Mouse (Mus musculus): ENCODE data around the gene Prickle1.

Gene Prickle1

DNA sequence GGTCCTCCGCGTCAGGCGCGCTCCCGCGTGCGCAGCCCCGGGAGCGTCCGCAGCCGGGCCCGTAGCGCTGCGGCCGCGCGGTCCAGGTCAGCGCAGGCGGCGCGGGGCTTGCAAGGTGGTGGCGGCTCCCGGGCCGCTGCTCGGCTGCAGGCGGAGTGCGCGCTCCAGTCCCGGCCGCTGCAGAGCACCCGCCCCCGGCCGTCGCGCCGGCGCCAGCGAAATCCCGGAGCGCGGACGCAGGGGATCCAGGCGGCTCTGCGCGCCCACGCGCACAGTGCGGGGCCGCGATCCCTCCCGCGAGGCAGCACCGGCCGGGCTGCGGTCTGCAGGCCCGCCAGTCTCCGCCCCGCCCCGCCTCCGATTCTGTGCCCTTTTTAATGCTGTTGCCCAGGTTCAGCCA, at the start of gene Prickle1:
TSS of gene Prickle1 (minus strand) at position 146 of the 400 bp plus-strand sequence.
- peak; percentile 86 for DNase-seq (ENCODE audit: low spot score)

DNA sequence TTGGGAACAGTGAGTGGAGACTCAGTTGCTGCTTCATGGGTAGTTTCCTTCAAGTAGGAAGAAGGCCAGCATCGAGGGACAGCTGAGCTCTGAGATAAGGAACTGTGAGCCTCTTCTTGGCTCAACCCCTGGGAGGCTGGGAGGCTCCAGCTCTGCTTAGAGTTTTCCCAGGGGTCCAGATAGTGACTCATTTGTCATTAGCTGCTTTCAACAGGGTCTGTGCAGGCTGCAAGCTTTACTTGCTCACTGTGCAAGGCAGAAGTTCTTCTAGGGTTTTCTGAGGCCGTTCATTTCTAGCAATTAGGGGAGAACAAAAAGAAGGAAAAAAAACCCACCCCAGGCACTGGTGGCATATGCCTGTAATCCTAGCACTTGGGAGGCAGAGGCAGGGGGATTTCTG, 44.5 kb upstream of the Prickle1 start:
- no peak for DNase-seq (ENCODE audit: low spot score)

DNA sequence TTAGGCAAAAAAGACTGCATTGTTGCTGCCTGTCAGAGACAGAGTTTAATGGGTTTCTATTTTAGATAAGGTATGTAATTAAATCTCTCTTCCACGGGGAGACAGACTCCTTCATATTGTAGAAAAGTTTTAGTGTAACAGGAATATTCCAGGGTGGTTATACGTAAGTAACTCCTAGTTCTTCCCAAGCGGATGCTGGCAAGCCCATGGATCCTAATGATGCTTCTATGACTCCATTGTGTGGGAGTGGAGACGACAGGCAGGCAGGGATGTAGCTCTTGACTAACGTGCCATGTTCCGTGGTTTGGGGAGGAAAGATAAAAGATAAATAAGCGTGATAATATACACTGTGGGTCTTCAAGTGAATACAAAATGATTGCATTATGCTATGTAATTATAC, 41.3 kb upstream of the Prickle1 start:
- no peak for DNase-seq (ENCODE audit: low spot score)

DNA sequence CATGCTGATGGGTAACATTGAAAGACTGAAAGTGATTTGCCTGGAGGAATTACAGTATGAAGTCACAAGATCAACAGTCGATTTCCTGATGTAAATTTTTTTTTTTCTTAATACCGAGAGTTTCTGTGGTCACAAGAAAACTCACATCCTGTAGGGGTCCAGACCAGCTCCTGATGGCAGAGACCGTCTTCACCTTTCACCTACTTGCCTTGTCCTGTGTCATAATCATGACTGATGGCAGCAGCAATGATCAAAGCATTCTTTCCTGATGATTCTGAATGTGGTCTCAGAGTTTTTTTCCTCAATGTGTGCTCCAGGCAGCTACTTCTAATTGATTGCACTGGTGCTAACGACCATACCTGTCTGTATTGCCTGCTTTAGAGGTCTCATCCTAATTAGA, 39.9 kb upstream of the Prickle1 start:
- DNase-seq (ENCODE audit: low spot score) = no peak

DNA sequence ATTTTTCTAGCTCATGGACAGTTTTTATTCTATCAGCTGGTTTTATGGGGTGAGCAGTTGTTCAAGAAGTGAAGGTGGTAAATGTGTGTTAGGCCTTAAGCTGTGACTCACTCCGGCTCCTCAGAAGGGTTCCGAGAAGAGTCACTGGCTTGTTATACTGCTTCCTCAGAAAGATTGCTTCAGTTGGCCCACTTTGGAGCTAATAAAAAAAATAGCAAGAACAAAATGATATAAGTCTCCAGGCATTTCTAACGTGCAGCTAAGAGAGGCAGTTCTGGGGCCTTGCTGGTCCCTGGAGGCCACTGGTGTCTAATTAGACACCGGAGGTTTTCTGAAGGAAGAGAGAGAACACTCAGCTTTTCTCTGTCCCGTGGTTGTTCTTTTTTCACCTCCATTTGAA, 38.8 kb upstream of the Prickle1 start:
- no peak for DNase-seq (ENCODE audit: low spot score)

DNA sequence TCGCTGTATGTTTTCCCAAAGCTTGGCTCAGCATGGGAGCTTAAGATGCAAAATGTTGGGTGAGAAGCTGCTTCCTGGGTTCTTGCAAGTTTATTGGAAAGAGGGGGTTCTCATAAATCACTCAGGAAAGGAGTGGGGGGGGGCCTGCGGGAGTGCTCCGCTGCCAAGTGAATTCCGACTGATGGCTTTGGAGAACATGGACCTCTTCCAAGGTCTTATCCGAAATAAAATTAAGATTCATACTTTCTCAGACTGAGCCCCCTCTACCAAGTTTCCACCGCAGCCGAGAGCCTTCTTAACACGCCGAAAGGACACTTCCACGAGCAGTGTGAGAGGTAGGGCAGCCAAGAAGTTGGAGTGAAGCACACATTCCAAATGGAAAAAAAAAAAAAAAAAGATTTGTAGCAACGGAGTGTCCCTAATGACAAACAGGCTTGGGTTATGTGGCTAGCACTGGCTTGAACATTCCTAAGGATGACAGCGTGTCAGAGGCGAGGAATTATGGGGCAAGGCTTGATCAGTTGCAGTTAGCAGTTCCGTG, 34.4 kb upstream of the Prickle1 start:
- no peak for DNase-seq (ENCODE audit: low spot score)

DNA sequence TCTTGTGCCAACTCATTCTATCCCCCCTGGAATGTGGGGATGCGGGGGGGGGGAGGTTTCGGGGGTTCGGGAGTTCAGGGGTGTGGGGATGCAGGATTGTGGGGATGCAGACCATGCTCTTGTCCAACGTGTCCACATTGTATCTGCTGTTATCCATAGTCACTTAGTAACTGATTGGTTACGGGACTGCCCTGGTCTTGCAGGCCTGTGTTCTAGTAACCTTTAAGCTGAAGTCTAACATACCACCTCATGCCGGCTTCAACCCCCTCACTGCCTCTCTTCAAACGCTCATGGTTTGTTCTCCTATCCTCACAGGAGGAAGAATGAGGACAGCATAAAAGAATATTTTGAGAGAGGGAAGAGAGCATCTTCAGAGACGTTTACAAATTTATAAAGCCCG, 33.5 kb upstream of the Prickle1 start:
- DNase-seq (ENCODE audit: low spot score) = no peak

DNA sequence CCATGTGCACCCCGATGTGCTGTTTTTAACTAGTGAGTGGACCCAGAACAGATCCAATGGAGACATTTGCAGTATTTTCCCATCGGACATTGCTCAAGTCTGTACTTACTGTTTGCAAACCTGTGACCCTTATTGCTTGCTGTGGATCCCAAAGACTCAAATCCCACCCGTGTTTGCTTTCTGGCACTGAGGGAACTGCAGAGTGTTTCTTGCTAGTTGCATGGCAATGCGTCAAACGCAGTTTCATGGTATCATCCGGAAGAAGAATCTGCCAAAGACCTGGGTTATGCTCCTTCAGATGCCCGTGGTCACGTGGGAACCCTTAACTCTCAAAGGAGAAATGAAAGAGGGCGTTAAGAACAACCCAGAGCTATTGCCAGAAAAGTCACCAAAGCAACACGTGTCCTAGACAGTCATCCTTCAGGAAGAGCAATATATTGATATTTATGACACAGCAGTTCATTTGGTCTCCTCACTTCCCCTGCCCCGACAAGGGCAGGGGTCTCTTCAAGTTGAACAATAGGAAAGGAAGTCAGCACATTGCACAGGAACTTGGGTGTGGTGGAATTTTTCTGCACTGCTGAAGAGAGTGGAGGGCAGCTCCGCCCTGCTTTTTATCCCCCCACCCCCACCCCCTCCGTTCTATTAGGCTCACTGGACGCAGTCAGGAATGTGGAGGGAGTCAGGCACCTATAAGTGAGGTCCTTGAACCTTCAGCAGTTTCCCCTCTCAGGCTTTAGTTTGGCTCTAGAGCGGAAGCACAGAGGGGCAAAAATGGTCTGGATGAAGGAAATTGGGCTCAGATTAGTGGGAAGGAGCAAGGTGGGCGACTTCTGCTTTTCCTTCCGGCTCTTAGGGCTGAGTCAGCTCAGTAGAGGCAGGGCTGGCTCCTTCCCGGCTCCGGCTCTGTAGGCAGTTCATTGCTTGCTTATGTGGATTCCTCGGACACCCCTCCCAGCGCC, 32.4 kb upstream of the Prickle1 start:
- peak; percentile 49 for DNase-seq (ENCODE audit: low spot score)

DNA sequence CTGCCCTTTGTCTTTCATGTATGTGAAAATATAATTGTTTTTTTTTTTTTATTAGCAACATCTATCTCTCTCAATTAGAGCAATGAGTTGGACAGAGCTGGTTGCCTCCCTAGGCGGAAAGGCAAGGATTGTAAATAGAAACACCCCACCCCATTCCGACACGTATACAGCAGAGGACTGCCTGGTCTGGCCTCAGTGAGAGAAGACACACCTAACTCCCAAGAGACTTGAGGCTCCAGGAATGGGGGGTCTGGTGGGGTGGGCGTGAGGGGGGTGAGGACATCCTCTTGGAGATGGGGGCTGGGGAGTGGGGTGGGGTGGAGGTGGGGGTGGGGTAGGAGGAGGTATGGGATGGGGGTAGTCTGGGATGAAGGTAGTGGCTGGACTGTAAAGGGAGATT, 23.9 kb upstream of the Prickle1 start:
- no peak for DNase-seq (ENCODE audit: low spot score)

DNA sequence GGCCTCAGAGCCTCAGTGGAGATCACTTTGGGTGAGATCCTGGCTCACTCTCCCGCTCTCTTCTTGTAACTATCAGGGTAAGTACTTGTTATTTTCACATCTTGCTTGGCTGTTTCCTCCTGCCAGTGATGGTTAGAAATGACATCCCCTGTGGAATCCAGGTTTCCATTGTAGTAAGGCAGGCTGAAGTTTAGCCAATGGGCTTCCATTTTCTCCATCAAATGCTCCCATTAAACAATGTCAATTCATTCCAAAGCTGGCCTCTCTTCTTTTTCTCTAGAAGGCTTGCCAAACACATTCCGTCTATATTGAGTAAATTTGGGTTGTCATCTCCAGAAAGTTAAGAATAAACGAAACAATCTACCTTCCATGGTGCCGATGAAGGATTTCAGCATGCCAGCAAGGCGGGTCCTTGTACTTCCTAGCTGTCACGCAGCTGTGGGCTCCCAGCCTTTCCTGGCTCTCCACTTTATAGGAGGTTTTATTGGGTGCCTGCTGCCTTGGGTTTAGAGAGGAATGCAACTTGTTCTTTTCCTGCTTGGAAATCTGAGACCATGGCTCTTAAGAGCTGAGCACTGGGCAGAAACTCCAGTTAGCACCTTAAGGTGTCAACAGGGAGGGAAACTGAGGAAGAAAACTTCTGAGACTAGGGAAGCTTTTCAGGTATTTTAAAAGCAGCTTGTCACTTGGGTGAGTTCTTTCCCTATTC, 22.9 kb upstream of the Prickle1 start:
- DNase-seq (ENCODE audit: low spot score) = no peak

DNA sequence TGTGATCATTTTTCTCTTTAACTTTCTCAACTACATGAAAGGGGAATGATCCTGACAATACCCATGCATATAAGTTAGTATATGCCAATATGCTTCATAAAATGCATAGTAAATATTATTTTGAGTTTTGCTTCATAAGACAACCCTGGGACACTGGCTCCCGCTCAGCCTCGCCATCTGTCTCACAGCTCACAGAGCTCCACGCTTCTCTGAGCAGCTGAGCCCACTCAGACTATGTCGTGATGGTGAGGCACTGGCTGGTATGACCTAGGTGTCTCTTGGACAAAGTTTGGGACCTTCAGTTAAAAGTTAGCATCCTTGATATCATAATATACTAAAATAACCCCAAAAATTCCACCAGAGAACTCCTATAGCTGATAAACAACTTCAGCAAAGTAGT, 20.6 kb upstream of the Prickle1 start:
- no peak for DNase-seq (ENCODE audit: low spot score)

DNA sequence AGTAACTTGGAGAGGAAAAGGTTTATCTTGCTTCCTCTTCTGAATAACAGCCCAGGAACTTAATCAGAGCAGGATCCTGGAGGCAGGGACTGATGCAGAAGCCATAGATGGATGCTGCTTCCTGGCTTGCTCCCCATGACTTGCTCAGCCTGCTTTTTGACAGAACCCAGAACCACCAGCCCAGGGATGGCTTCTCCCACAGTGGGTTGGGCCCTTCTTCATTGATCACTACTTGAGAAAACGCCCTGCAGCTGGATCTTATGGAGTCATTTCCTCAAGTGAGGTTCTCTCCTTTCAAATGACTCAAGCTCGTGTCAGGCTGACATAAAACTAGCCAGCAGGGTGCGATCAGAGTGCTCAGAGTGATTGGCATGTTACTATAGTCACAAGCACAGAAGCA, 19.3 kb upstream of the Prickle1 start:
- no peak for DNase-seq (ENCODE audit: low spot score)

DNA sequence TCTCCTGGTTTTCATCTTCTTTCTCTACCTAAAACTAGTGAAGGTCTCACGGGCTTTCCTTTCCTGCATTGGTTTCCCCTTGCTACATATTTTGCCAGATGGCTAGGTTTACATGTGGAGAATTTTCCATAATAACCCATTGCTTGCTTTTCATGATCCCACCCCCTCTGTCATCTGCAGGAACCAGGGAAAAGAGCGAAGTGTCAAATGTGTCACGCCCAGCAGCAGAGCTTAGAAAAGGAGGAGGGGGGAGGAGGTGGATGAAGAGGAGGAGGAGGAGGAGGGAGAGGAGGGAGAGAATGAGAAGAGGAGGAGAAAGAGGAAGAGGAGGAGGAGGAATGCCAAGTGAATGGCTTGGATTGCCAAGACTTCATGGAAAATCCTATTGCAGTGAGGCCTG, 17.9 kb upstream of the Prickle1 start:
- DNase-seq (ENCODE audit: low spot score) = no peak

DNA sequence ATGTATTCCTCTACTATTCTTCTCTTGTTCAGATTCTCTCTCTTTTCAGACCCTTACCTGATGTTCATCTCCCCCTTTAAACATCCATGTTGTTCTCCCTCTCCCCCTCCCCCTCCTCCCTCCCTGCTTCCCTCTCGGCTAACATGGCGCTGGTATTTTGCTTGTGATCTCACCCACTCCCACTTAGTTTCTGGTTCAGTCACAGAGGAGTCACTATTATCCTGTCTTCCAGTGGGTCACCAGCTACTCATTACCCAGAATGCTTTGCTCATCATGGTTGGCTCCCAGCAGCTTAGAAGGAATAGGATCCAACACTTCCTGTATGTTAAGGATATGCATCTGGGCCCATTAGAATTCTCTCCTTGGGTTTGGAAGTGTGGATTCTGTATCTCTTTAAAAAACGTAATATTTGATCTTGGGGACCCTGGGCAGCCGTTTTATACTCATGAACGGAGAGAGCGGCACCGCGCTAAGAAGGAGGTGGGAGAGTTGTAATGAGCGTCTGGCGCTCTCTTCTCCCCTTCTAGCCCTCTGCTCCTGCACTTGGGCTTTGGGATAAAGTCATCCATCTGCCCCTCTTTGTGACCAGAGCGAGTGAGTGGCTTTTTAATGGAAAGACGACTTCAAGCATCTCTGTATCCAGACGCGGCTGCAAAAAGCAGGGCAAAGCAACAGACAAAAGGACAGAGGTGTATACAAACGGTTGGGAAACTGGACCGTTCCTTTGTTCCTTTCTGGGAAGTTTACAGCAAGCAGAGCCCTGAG, 16.0 kb upstream of the Prickle1 start:
- no peak for DNase-seq (ENCODE audit: low spot score)

DNA sequence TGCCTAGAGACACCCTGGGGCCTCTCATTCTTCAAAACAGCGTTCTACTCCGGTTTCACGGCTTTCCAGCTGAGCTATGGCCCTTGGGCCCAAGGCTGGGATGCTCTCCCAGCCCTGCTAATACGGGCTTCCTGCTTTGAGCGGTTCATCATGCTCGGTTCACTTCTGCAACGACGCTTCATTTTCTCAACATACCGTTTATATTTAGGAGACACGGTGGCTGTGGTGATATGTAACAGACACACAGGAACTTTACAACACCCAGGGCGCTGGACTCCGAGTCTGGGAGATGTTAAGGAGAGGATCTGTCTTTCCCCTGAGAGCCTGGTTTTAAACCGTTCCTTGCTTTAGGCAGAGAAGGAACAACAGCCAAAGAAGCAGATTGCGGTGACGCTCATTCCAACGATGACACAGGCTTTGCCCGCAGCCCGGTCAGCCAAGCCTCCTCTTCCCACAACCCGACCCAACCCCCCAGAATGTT, 15.1 kb upstream of the Prickle1 start:
- peak; percentile 35 for DNase-seq (ENCODE audit: low spot score)

DNA sequence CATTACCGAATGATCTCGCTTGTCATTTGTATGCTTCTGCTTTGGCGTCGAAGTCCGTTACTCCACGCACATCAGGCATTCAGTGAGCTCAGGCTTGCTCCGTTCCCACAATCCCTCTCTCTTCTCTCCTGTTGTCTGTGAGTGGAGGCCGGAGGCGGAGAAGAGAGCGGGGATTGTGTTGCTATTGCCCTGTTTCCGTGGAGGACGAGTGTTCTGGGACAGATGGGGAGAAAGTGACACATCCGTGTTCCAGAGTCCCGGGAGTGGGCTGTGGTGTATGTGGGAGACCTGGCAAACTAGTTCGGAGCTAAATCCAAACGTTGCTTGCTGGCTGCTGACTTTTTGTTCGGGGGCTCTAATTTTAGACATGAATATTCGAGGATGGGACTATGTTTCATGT, 14.6 kb upstream of the Prickle1 start:
- no peak for DNase-seq (ENCODE audit: low spot score)

DNA sequence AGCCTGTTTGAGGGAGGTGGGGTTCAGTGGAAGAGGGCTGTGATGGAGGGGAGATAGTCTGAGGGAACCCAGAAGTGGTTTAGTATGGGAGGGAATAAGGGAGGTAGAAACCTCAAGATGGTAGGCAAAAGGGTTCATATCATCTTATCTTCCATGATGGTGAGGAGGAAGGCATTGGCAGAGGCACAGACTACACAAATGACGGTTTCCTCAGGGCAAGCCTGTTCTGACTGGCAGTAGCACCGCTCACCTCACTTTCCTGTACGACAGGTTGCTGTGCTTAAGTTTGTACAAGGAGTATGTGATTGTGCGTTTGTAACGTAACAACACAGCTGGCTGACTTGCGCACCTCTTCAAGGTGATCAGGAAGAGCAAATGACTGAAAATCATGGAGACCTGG, 7.2 kb upstream of the Prickle1 start:
- DNase-seq (ENCODE audit: low spot score) = no peak

DNA sequence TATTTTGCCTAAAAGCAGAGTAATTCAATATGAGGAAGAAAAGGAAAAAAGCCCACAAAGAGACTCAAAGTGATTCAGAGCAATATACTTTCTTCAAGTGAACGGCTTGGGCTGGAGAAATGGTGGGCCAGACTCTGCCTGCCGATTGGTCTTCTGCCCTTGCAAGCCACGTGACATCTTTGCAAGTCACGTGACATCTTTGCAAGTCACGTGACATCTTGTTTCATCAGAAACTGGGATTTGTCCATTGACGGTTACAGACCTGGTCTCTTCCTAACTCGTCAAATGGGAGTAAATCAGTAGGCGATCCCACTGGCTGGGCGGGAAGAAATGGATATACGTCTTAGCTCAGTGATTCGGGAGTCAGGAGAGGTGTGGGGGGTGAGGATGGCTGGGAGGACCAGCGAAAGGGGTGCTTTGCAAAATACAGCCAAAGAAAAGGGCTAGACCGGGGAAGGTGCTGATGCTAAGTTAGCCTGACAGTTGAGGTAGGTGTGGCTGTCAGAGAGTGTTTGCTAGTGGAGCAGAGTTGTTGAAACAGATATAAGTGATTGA, 5.8 kb upstream of the Prickle1 start:
- no peak for DNase-seq (ENCODE audit: low spot score)

DNA sequence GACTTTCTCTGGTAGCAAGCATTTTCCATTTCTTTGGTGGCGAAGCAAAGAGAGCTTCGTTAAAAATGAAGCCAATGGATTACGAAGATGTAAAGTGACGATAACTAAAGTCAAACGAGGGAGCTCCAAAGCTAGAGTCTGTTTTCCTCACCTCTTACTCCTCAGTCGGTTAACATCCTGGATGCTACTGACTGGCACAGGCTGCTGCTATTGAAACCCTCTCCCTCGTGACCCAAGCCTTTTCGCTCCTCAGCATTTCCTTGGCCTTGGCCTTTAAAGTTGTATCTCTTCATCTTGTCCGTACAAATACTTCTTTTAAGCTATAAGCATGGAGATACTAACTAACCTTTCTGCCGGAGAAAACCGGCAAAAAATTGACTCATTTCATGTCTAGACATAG, 1.3 kb upstream of the Prickle1 start:
- no peak for DNase-seq (ENCODE audit: low spot score)

DNA sequence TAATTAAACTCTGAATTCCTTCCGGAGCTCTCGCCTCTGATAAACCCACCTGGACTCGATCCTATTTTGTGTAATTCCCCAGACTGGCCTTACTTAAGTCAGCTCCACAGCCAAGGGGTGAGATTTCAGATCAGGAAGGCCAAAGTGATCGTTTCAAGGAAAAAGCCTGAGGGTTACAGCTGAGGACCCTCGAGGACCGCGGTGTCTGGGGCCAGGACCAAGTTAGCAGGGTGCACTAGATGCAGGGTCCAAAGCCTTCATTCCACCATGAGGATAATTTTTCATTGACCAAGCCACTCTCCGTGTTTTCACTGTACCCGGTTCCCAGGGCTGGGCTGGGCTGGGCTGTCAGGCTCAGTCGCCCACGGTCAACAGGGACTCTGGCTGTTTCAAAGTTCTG, 594 bp upstream of the Prickle1 start:
- peak; percentile 84 for DNase-seq (ENCODE audit: low spot score)

DNA sequence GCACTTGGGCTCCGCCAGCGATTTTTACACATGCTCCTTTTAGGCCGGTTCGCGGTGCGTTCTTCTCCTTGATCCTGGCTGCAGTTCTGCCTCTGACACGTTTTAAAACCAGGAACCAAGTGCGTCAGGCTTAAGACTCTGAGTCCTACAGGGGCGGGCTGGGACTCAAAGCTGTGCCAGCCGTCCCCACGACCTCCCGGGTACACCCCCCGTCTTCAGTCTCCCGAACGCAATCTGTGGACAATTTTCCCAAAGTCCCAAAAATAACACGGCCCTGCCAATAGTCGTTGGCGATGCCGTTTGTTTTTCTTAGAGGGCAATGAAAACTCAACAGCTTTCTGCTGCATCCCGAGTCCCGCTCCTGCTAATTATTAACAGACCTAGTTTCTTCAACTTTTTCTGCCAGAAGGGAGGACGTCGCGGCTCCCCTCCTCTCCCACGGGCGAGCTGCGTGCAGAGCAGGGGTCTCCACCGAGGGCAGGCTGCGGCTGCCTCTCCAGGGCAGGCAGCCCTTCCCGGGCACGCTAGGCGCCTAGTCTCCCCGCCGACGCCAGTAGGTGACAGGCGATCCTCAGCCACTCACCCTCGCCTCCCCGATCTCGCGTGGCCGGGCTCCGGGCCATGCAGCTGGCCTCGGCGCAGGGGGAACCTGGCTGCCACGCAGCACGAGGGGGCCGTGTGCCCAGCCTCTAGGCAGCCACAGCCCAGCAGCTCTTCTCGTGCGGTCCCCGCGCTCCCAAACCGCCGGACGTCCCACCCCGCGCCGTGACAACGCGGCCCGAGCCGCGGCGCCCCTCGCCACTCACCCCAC, 598 bp downstream of the Prickle1 start:
- DNase-seq (ENCODE audit: low spot score) = peak; percentile 70

All from yolk sac, embryonic 10.5 days (tissue).